Mouse (Mus musculus): ENCODE data around the gene Hspa5. TPM values are rescaled to one million over a fixed set of nuclear protein-coding genes. Genes with fewer than 3 reads are reported as not detected.
A peak's percentile ranks its signal among the peaks of the same experiment; 100 is the strongest.

Gene Hspa5
- polyA plus RNA-seq, 1 experiment from 2014 or later: 931 TPM

DNA sequence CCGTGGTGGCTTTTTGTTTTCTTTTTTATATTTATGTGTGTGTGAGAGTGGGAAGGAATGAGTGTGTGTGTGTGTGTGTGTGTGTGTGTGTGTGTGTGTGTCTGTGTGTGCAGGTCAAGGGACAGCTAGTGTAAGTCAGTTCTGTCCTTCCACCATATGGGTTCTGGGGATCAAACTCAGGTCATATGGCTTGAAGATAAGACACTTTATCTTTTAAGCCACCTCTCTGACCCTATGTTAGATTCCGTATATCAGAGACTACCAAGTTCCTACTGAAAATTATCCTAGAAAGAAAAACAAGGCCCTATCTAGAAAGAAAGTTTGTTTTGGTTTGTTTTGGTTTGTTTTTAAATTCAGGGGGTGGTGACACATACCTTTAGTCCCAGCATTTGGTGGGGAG is 9.6 kb upstream of the Hspa5 start:
- no peak overlapping the region for H3K27ac ChIP-seq (ENCODE audit: low read depth, low read length)
- no peak overlapping the region for H3K4me3 ChIP-seq (ENCODE audit: low read depth, low read length)
- ATAC-seq (ENCODE audit: insufficient read depth, low FRiP score, low TSS enrichment) (no peak), DNase-seq (ENCODE audit: low spot score) (no peak)
- WGBS: 86% methylated on average over 2 of the region's 2 CpGs
- H3K4me2 ChIP-seq (ENCODE audit: low read depth): no peak overlapping the region
- H3K4me1 ChIP-seq (ENCODE audit: control insufficient read depth, insufficient read depth, low read length): no peaks in the 10 kb centered on the region
- H3K9ac ChIP-seq (ENCODE audit: low read length): no peak overlapping the region
- no peaks in the 10 kb centered on the region for H3K36me3 ChIP-seq (ENCODE audit: control insufficient read depth, insufficient read depth, low read length)
- H3K27me3 ChIP-seq (ENCODE audit: control insufficient read depth, insufficient read depth, low read length): no peaks in the 10 kb centered on the region
- no peaks in the 10 kb centered on the region for H3K9me3 ChIP-seq (ENCODE audit: control insufficient read depth, low read length)

DNA sequence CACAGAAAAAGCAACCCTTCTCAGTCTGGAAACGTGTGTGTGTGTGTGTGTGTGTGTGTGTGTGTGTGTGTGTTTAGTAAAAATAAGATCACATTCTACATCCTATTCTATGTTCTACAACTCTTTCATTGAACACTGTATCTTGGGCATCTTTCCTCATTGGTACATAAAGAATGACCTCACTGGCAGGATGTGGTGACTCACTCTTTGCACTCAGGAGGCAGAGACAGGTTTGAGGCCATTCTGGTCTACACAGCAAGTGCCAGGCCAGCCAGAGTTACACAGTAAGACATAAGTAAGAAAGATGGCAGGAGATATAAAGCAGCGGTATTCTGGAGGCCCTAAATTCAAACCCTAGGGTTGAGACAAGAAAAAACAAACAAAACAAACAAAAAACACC is 8.9 kb upstream of the Hspa5 start:
- H3K36me3 ChIP-seq (ENCODE audit: control insufficient read depth, insufficient read depth, low read length): no peaks in the 10 kb centered on the region
- no peaks in the 10 kb centered on the region for H3K4me1 ChIP-seq (ENCODE audit: control insufficient read depth, insufficient read depth, low read length)
- 74% methylated on average over 2 of the region's 2 CpGs for WGBS
- DNase-seq (ENCODE audit: low spot score): no peak
- ATAC-seq (ENCODE audit: insufficient read depth, low FRiP score, low TSS enrichment): no peak
- H3K9me3 ChIP-seq (ENCODE audit: control insufficient read depth, low read length): no peaks in the 10 kb centered on the region
- H3K4me3 ChIP-seq (ENCODE audit: low read depth, low read length): no peak overlapping the region
- H3K27me3 ChIP-seq (ENCODE audit: control insufficient read depth, insufficient read depth, low read length): no peaks in the 10 kb centered on the region
- H3K27ac ChIP-seq (ENCODE audit: low read depth, low read length): no peak overlapping the region
- no peak overlapping the region for H3K4me2 ChIP-seq (ENCODE audit: low read depth)
- H3K9ac ChIP-seq (ENCODE audit: low read length): no peak overlapping the region

- DNase-seq (ENCODE audit: low spot score) (no peak), ATAC-seq (ENCODE audit: insufficient read depth, low FRiP score, low TSS enrichment) (no peak)
- Histone ChIP-seq H3K4me2 (ENCODE audit: low read depth) (no peak overlapping the region), H3K27ac (ENCODE audit: low read depth, low read length) (no peak overlapping the region), H3K4me3 (ENCODE audit: low read depth, low read length) (no peak overlapping the region), H3K9me3 (ENCODE audit: control insufficient read depth, low read length) (no peaks in the 10 kb centered on the region), H3K4me1 (ENCODE audit: control insufficient read depth, insufficient read depth, low read length) (no peaks in the 10 kb centered on the region), H3K9ac (ENCODE audit: low read length) (no peak overlapping the region), H3K36me3 (ENCODE audit: control insufficient read depth, insufficient read depth, low read length) (no peaks in the 10 kb centered on the region), H3K27me3 (ENCODE audit: control insufficient read depth, insufficient read depth, low read length) (no peaks in the 10 kb centered on the region)
- 55% methylated on average over 12 of the region's 12 CpGs for WGBS
Measured at GRCm38 (mm10) chr2:34764801-34765200, 7.0 kb upstream of the Hspa5 start.

DNA sequence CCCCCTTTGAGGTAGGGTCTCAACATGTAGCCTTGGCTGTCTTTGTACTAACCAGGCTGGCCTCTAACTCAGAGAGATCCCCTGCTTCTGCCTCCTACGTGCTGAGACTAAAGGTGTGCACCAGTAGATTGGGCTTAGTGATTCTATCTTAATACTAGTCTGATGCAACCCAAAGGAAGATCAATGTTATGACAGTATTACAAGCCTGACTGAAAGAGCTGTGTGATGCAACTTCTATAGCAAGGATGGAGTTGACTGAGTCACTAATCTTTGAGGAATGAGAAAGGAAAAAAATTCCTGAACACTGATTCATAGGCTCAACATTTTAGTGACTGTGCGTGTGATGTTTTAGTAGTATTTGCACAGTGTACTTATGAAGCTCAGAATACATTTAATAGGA is 1.7 kb upstream of the Hspa5 start:
- H3K4me3 ChIP-seq (ENCODE audit: low read depth, low read length): peak overlapping the region; percentile 100; the same call in 1 of the 2 replicates
- no peak overlapping the region; the same call in 1 of the 2 replicates for H3K9ac ChIP-seq (ENCODE audit: low read length)
- ATAC-seq (ENCODE audit: insufficient read depth, low FRiP score, low TSS enrichment) (no peak), DNase-seq (ENCODE audit: low spot score) (no peak)
- H3K36me3 ChIP-seq (ENCODE audit: control insufficient read depth, insufficient read depth, low read length): peaks cover 14% of the 10 kb centered on the region
- H3K4me1 ChIP-seq (ENCODE audit: control insufficient read depth, insufficient read depth, low read length): peaks cover 25% of the 10 kb centered on the region
- H3K27me3 ChIP-seq (ENCODE audit: control insufficient read depth, insufficient read depth, low read length): no peaks in the 10 kb centered on the region
- no peak overlapping the region for H3K27ac ChIP-seq (ENCODE audit: low read depth, low read length)
- WGBS: 91% methylated on average over 2 of the region's 2 CpGs
- H3K9me3 ChIP-seq (ENCODE audit: control insufficient read depth, low read length): no peaks in the 10 kb centered on the region
- H3K4me2 ChIP-seq (ENCODE audit: low read depth): peak overlapping the region; percentile 64; the same call in 1 of the 2 replicates

DNA sequence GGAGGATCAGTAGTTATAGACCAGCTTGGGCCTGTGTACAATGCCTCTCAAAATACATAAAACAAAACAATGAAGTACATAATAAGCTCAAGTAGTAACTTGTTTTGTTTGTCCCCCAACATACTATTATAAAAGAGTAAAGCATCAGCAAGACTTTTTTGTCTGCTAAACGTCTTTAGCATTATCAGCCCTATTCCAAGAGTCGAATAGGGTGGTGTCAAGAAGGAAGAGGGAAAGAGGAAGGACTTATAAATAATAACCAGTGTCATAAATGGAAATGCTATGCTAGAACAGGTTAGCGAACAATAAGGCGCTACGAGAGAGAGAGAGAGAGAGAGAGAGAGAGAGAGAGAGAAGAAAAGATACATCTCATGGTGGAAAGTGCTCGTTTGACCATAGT is 819 bp upstream of the Hspa5 start:
- H3K4me2 ChIP-seq (ENCODE audit: low read depth): peak overlapping the region; percentile 64
- H3K4me1 ChIP-seq (ENCODE audit: control insufficient read depth, insufficient read depth, low read length): peaks cover 34% of the 10 kb centered on the region
- ATAC-seq (ENCODE audit: insufficient read depth, low FRiP score, low TSS enrichment) (no peak), DNase-seq (ENCODE audit: low spot score) (no peak)
- peak overlapping the region; percentile 100 for H3K4me3 ChIP-seq (ENCODE audit: low read depth, low read length)
- no peaks in the 10 kb centered on the region for H3K9me3 ChIP-seq (ENCODE audit: control insufficient read depth, low read length)
- peak overlapping the region; percentile 93 for H3K27ac ChIP-seq (ENCODE audit: low read depth, low read length)
- H3K9ac ChIP-seq (ENCODE audit: low read length): peak overlapping the region; percentile 97
- 5% methylated on average over 6 of the region's 6 CpGs for WGBS
- H3K36me3 ChIP-seq (ENCODE audit: control insufficient read depth, insufficient read depth, low read length): peaks cover 18% of the 10 kb centered on the region
- H3K27me3 ChIP-seq (ENCODE audit: control insufficient read depth, insufficient read depth, low read length): no peaks in the 10 kb centered on the region

- no peaks in the 10 kb centered on the region for H3K9me3 ChIP-seq (ENCODE audit: control insufficient read depth, low read length)
- H3K4me1 ChIP-seq (ENCODE audit: control insufficient read depth, insufficient read depth, low read length): peaks cover 46% of the 10 kb centered on the region
- peak overlapping the region; percentile 44 for H3K4me2 ChIP-seq (ENCODE audit: low read depth)
- peak; percentile 35 for ATAC-seq (ENCODE audit: insufficient read depth, low FRiP score, low TSS enrichment)
- H3K27me3 ChIP-seq (ENCODE audit: control insufficient read depth, insufficient read depth, low read length): no peaks in the 10 kb centered on the region
- 5% methylated on average over 50 of the region's 50 CpGs for WGBS
- peaks cover 24% of the 10 kb centered on the region for H3K36me3 ChIP-seq (ENCODE audit: control insufficient read depth, insufficient read depth, low read length)
- no peak for DNase-seq (ENCODE audit: low spot score)
- peak overlapping the region; percentile 100 for H3K4me3 ChIP-seq (ENCODE audit: low read depth, low read length)
- peak overlapping the region; percentile 87 for H3K27ac ChIP-seq (ENCODE audit: low read depth, low read length)
- peak overlapping the region; percentile 99 for H3K9ac ChIP-seq (ENCODE audit: low read length)
Measured at GRCm38 (mm10) chr2:34772252-34773235, 774 bp downstream of the Hspa5 start.

GRCm38 (mm10) chr2:34773673-34774072 is 1.9 kb downstream of the Hspa5 start:
- peak overlapping the region; percentile 44 for H3K4me2 ChIP-seq (ENCODE audit: low read depth)
- ATAC-seq (ENCODE audit: insufficient read depth, low FRiP score, low TSS enrichment): no peak
- no peak overlapping the region for H3K9ac ChIP-seq (ENCODE audit: low read length)
- H3K4me1 ChIP-seq (ENCODE audit: control insufficient read depth, insufficient read depth, low read length): peaks cover 46% of the 10 kb centered on the region
- peak overlapping the region; percentile 100 for H3K4me3 ChIP-seq (ENCODE audit: low read depth, low read length)
- H3K9me3 ChIP-seq (ENCODE audit: control insufficient read depth, low read length): no peaks in the 10 kb centered on the region
- WGBS: 92% methylated on average over 4 of the region's 4 CpGs
- no peak for DNase-seq (ENCODE audit: low spot score)
- H3K36me3 ChIP-seq (ENCODE audit: control insufficient read depth, insufficient read depth, low read length): peaks cover 24% of the 10 kb centered on the region
- H3K27me3 ChIP-seq (ENCODE audit: control insufficient read depth, insufficient read depth, low read length): no peaks in the 10 kb centered on the region
- H3K27ac ChIP-seq (ENCODE audit: low read depth, low read length): no peak overlapping the region

- Histone ChIP-seq H3K27ac (ENCODE audit: low read depth, low read length) (no peak overlapping the region), H3K27me3 (ENCODE audit: control insufficient read depth, insufficient read depth, low read length) (no peaks in the 10 kb centered on the region), H3K9ac (ENCODE audit: low read length) (no peak overlapping the region), H3K4me1 (ENCODE audit: control insufficient read depth, insufficient read depth, low read length) (peaks cover 46% of the 10 kb centered on the region), H3K9me3 (ENCODE audit: control insufficient read depth, low read length) (no peaks in the 10 kb centered on the region), H3K36me3 (ENCODE audit: control insufficient read depth, insufficient read depth, low read length) (peaks cover 28% of the 10 kb centered on the region), H3K4me3 (ENCODE audit: low read depth, low read length) (peak overlapping the region; percentile 100; the same call in 1 of the 2 replicates), H3K4me2 (ENCODE audit: low read depth) (peak overlapping the region; percentile 44)
- ATAC-seq (ENCODE audit: insufficient read depth, low FRiP score, low TSS enrichment): no peak
- DNase-seq (ENCODE audit: low spot score): no peak
- WGBS: 95% methylated on average over 6 of the region's 6 CpGs
Measured at GRCm38 (mm10) chr2:34774493-34774892, 2.7 kb downstream of the Hspa5 start.

Measured in neural tube, embryonic 11.5 days (tissue).